Mouse (Mus musculus) erythroblast, embryonic 14.5 days (primary cell): ENCODE measurements around the gene Pam.

ENCODE experiments used
- GATA1 ChIP-seq: IDR thresholded peaks from 2 replicates; pipeline ENCODE4 v1.6.1; 2012; ENCODE audit warnings: low read length, inconsistent platforms, mixed read lengths
- TAL1 ChIP-seq: IDR thresholded peaks from 3 replicates; pipeline ENCODE4 v1.6.1; 2012; ENCODE audit warnings: low read length, inconsistent platforms, mixed read lengths

DNA sequence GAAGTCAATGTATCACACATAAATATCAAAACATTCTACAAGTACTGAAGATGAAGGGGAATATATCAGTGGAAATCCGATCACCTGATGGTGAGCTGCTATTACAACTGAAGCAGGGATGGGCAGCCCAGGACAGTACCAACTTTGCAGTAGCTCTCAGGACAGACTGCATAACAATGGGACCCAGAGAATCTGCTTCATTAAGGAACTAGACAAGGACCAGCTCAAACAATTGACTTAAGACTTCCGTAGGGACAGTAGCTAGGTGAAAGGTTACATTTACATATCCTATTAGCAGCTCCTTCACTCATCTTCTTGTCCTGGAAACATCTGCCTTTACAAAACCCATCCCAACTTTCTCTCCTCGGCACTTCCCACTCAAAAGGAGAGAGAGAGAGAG is 9.0 kb downstream of the Pam start:
- no peak for TF ChIP-seq GATA1
- TF ChIP-seq TAL1 = no peak
